Mouse (Mus musculus) liver (tissue): ENCODE measurements at regions not wholly inside any gene's neighbourhood (a gene's known extent, or its start where the extent isn't known, plus 50 kb on each side); places are given as distances from the start of the nearest gene placed in this dataset.
"Not testable (repeated sequence)": the region's sequence is repeated elsewhere in the genome, so short reads cannot be mapped to it uniquely, and the experiment has no call there.

ENCODE experiments used
- DNase-seq: peaks from one replicate; pipeline ENCODE4 v3.0.0-alpha.2; 2020; ENCODE audit warnings: mixed read lengths

DNA sequence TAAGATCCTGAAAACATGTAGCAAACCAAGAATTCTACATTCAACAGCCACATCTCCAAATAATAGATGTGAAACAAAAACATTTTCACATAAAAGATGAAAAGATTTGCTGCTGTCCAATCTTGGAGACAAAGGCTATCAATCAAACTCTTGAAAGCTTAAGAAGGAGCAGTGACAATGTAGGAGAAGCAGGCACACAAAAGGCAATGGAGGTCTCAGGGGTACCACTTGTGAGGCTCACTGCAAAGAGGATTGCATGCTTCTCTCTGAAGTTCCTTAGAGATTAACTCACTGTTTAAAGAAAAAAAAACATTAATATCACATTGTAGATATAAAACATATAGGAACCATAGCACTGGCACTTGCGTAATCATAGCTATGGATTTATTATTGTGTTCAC is 241.2 kb upstream of the Cntn5 start:
- no peak for DNase-seq

GRCm38 (mm10) chr9:11126833-11127232 is 222.3 kb upstream of the Cntn5 start:
- no peak for DNase-seq

DNA sequence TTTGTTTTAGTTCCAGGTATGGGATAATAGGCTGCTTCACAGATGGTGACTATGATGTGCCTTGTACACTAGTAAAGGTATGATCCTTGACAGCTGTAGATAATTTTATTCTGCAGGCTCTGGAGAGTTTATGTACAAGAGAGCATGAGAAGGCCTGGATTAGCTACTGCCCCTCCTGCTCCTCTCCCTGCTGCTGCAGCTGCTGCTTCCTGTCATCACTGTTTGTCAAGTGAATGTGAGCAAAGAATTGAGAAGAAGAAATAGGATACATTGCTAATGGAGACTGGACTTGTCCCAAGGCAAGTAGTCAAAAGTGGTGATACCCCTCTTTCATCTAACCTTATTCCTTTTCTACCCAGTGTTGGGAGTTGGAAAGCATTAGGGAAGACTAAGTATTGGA is 214.6 kb upstream of the Cntn5 start:
- no peak for DNase-seq

GRCm38 (mm10) chr9:11107828-11108227 is 203.3 kb upstream of the Cntn5 start:
- DNase-seq = not testable (repeated sequence)

DNA sequence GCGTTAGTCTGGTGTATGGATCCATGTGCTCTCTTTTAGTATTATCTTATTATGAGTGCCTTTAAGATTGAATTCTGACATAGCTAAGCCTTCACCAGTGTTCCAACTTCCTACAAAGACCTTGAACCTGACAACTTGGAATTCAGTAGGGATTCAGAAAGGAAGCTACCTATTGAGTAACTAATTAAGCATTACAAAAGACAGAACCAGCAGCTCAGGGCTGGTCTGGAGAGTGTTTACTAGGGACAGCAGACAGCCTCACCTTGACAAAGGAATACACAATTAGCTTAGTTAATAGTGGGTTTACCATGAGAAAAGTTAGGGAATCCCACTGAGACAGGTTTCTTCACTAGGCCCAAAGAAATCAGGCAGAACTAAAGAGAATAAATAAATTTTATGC is 202.6 kb upstream of the Cntn5 start:
- DNase-seq = not testable (repeated sequence)

DNA sequence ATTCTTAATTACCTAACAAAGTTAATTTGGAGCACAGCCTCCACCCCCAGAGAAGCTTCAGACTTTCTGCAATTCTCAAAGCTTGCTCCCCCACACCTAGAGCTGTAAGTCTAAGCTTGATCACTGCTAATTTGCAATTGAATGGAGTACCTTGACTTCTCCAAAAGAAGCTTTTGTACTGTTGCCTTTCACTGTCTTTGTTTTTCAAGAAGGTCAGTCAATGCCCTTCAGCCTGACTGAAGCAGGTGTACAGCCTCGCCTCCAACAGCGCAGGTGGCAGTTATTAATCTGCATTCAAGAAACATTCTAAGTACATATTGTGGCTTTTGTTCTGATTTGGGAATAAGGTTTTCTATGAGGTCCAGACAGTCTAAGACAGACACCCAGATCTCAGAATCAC is 201.7 kb upstream of the Cntn5 start:
- no peak for DNase-seq

DNA sequence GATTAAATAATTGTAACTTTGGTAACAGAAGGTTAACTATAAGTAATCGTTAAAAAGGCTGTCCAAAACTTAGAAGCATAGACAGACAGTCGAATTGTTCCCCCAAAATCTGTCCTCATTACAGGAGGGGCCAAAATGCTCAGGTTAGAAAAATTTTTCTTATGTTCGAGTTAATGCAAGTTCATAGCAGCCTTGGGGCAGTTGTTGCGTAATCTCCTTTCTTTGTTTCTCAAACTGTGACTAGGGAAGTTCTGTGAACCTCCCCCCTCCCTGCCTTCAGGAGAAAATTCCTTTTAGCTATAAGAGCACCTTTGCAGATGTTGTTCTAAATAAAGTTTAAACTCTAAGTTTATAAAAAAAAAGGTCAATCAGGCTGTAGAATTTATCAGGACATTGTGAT is 198.9 kb upstream of the Cntn5 start:
- DNase-seq = no peak

GRCm38 (mm10) chr9:11092874-11093273 is 188.3 kb upstream of the Cntn5 start:
- no peak for DNase-seq

- not testable (repeated sequence) for DNase-seq
Observed at GRCm38 (mm10) chr9:11067125-11067524, 162.6 kb upstream of the Cntn5 start.

DNA sequence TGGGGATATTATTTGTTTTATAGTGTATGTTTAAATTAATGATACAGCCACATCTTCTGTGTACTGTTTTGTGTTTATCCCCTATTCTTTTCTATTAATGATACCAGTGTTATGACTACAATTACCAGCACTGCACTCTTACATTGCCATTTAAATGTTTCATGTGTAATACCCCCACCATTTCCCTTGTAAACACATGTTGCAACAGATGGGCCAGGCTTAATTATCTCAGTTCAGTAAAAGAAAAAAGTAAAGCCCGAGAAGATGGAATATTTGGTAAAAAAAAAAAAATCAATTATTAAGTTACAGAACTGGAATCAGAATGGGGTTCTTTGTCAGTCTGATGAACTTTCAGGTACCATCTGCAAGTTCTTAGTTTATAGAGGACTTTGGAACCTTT is 158.3 kb upstream of the Cntn5 start:
- DNase-seq = no peak
